Mouse (Mus musculus): Measurements from ENCODE around the gene Strc. TPM values are rescaled to one million over a fixed set of nuclear protein-coding genes. Genes with fewer than 3 reads are reported as not detected.

The Strc gene
- polyA plus RNA-seq, 1 experiment: 0.11 TPM

DNA sequence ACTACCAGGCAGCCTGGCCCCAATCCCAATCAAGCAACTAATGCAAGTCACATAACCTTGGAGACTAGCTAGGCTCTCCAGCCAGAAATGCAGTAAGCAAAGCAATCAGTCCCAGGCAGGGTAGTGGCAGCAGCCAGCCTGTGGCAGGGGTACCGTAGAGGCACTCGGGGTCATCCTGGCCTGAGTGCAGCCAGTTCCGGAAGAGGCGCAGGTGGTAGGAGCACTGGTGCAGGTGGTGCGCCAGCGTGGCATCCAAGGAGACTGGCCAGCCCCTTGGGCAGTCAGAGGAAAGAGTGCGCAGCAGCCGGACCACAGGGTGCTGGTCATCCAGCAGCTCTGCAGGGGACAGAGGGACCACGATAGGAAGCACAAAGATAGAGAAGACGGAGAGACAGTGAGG lies 63.9 kb downstream of the Strc start:
- Histone ChIP-seq H3K4me3 (ENCODE audit: control insufficient read depth, low read depth, low read length) (no peak overlapping the region), H3K4me1 (ENCODE audit: control insufficient read depth, insufficient read depth, low read length) (no peaks in the 10 kb centered on the region), H3K36me3 (ENCODE audit: control insufficient read depth, insufficient read depth, low read length) (peaks cover 3% of the 10 kb centered on the region), H3K27ac (ENCODE audit: control insufficient read depth, insufficient read depth, low read depth, low read length) (no peak overlapping the region), H3K27me3 (ENCODE audit: control insufficient read depth, insufficient read depth, low read length) (no peaks in the 10 kb centered on the region)
- TF ChIP-seq CTCF (IDR thresholded peaks at IDR 0.05; ENCODE audit: control insufficient read depth, insufficient read depth, insufficient replicate concordance, low read depth, low read length): no peak
- no peak for TF ChIP-seq POLR2A (IDR thresholded peaks at IDR 0.05; ENCODE audit: control insufficient read depth, low read depth, low read length)

DNA sequence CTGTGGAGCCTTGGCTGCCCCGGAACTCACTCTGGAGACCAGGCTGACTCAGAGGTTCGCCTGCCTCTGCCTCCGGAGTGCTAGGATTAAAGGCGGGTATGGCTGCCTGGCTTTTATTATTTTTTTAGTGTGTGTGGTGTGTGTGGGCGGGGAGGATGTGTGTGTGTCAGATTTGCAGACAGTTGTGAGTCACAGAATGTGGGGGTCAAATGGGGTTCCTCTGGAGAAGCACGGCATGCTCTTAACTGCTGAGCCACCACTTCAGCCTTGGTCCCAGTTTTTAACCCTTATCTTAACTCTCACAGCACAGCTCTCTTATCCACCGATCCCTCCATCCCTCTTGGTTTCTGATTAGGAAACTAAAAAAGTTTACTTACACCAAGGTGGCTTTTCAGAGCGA lies 70.7 kb downstream of the Strc start:
- Histone ChIP-seq H3K4me1 (ENCODE audit: control insufficient read depth, insufficient read depth, low read length) (no peaks in the 10 kb centered on the region), H3K4me3 (ENCODE audit: control insufficient read depth, low read depth, low read length) (no peak overlapping the region), H3K36me3 (ENCODE audit: control insufficient read depth, insufficient read depth, low read length) (peaks cover 2% of the 10 kb centered on the region), H3K27me3 (ENCODE audit: control insufficient read depth, insufficient read depth, low read length) (no peaks in the 10 kb centered on the region), H3K27ac (ENCODE audit: control insufficient read depth, insufficient read depth, low read depth, low read length) (no peak overlapping the region)
- TF ChIP-seq CTCF (IDR thresholded peaks at IDR 0.05; ENCODE audit: control insufficient read depth, insufficient read depth, insufficient replicate concordance, low read depth, low read length) (no peak), POLR2A (IDR thresholded peaks at IDR 0.05; ENCODE audit: control insufficient read depth, low read depth, low read length) (no peak)

Other genes starting within 250 kb of the Strc start
- gene Adal, start 246.7 kb downstream of the Strc start, polyA plus RNA-seq (2012; rRNA removed): 4.4 and 6.1 TPM in 2 replicates
- 1.6 and 1.9 TPM in 2 replicates for gene Lcmt2, start 246.5 kb downstream of the Strc start, polyA plus RNA-seq (2012; rRNA removed)
- 36.3 and 37.0 TPM in 2 replicates for gene Tubgcp4, start 216.5 kb downstream of the Strc start, polyA plus RNA-seq (2012; rRNA removed)
- 2.4 and 2.8 TPM in 2 replicates for gene Zscan29, start 216.0 kb downstream of the Strc start, polyA plus RNA-seq (2012; rRNA removed)
- 57.6 and 58.2 TPM in 2 replicates for gene Trp53bp1, start 115.8 kb downstream of the Strc start, polyA plus RNA-seq (2012; rRNA removed)
- gene Map1a, start 97.6 kb downstream of the Strc start, polyA plus RNA-seq (2012; rRNA removed): 1.2 and 1.6 TPM in 2 replicates
- gene Ppip5k1, start 31.8 kb downstream of the Strc start, polyA plus RNA-seq (2012; rRNA removed): 29.7 and 33.1 TPM in 2 replicates
- 0.31 and 1.1 TPM in 2 replicates for gene Ckmt1, start 29.5 kb downstream of the Strc start, polyA plus RNA-seq (2012; rRNA removed)
- gene Pdia3, start 26.6 kb upstream of the Strc start, polyA plus RNA-seq (2012; rRNA removed): 223 and 230 TPM in 2 replicates
- gene Catsper2, start 26.6 kb upstream of the Strc start, polyA plus RNA-seq (2012; rRNA removed): 111 and 151 TPM in 2 replicates
- 4.9 and 5.8 TPM in 2 replicates for gene Ell3, start 57.1 kb upstream of the Strc start, polyA plus RNA-seq (2012; rRNA removed)
- gene Serf2, start 62.0 kb upstream of the Strc start, polyA plus RNA-seq (2012; rRNA removed): 192 and 208 TPM in 2 replicates
- 6.6 and 12.2 TPM in 2 replicates for gene Hypk, start 66.1 kb upstream of the Strc start, polyA plus RNA-seq (2012; rRNA removed)
- 3.1 and 4.4 TPM in 2 replicates for gene Serinc4, start 69.6 kb upstream of the Strc start, polyA plus RNA-seq (2012; rRNA removed)
- 4.0 and 4.5 TPM in 2 replicates for gene Mfap1b, start 86.9 kb upstream of the Strc start, polyA plus RNA-seq (2012; rRNA removed)
- 3.3 and 4.1 TPM in 2 replicates for gene Mfap1a, start 119.5 kb upstream of the Strc start, polyA plus RNA-seq (2012; rRNA removed)
- 1.7 TPM in 2 replicates for gene Wdr76, start 119.6 kb upstream of the Strc start, polyA plus RNA-seq (2012; rRNA removed)